Comparison of ENCODE assay signal across 8 mouse cellular contexts in the genomic region with DNA sequence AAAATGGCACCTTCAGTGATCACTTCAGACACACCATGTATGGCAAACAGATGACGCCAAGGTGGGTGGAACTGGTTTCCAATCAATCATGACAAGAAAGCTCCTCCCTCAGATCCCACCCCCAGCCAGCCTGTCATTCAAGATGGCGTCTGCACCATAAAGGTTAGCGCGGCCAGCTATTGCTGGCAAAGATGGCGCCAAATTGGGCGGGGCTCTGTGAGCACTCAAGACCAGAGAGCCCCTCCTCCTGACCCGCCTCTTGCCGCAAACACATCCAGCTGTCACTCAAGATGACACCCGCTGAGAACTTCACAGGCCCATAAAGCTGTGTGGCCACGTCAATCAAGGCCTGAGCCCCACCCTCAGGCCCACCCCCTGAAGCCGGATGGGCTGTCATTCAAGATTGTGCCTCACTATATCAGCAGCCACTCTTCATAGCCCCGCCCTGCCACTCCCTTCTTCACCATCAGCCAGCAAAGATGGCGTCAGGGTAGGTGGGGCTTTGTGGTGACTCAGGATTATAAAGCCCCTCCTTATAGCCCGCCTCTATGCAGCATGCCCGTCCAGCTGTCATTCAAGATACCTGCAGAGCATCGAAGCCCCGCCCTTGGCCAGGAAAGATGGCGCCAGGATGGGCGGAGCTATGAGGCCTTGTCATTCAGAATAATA. TPM values are rescaled to one million over a fixed set of nuclear protein-coding genes. Genes with fewer than 3 reads are reported as not detected.
A peak's percentile ranks its signal among the peaks of the same experiment; 100 is the strongest.
DNase-seq lines count a peak whose midpoint lies in the region; ATAC-seq and TF ChIP-seq lines count a peak whose summit lies in the region.

No protein-coding gene starts in this region.

- H3K36me3 ChIP-seq in ES-E14 (ENCODE audit: control insufficient read depth, insufficient read depth, low read length, poor library complexity, severe bottlenecking) = no peaks in the 10 kb centered on the region
- H3K36me3 ChIP-seq in forebrain, embryonic 11.5 days (ENCODE audit: control insufficient read depth, insufficient read depth, low read length) = no peaks in the 10 kb centered on the region
- H3K36me3 ChIP-seq in heart, embryonic 14.5 days (ENCODE audit: control insufficient read depth, insufficient read depth, low read length) = peaks cover 30% of the 10 kb centered on the region
- H3K36me3 ChIP-seq in liver, adult 2 months (ENCODE audit: control insufficient read depth, insufficient read depth, low read length) = no peaks in the 10 kb centered on the region
- H3K36me3 ChIP-seq in neural tube, embryonic 13.5 days = peaks cover 18% of the 10 kb centered on the region

- H3K79me2 ChIP-seq in liver, adult 2 months (ENCODE audit: control insufficient read depth, insufficient read depth, low read length) = no peaks in the 10 kb centered on the region

- no peaks in the 10 kb centered on the region; the same call in 1 of the 2 replicates for H3K9me3 ChIP-seq in ES-E14 (ENCODE audit: control insufficient read depth, insufficient read depth, low read depth, low read length)
- peaks cover 23% of the 10 kb centered on the region for H3K9me3 ChIP-seq in forebrain, embryonic 11.5 days (ENCODE audit: control insufficient read depth, low read length)
- H3K9me3 ChIP-seq in heart, embryonic 14.5 days (ENCODE audit: control insufficient read depth, low read length) = peaks cover 28% of the 10 kb centered on the region
- peaks cover 27% of the 10 kb centered on the region; the same call in 1 of the 2 replicates for H3K9me3 ChIP-seq in neural tube, embryonic 13.5 days

- 47% methylated on average over 19 of the region's 19 CpGs for WGBS in forebrain, embryonic 11.5 days
- 47% methylated on average over 19 of the region's 19 CpGs for WGBS in heart, embryonic 14.5 days
- 55% methylated on average over 19 of the region's 19 CpGs for WGBS in liver, adult 2 months
- WGBS in neural tube, embryonic 13.5 days = 54% methylated on average over 19 of the region's 19 CpGs

- H3K27me3 ChIP-seq in forebrain, embryonic 11.5 days (ENCODE audit: control insufficient read depth, insufficient read depth, low read length) = no peaks in the 10 kb centered on the region
- no peaks in the 10 kb centered on the region for H3K27me3 ChIP-seq in heart, embryonic 14.5 days (ENCODE audit: control insufficient read depth, insufficient read depth, low read length)
- H3K27me3 ChIP-seq in liver, adult 2 months (ENCODE audit: control insufficient read depth, insufficient read depth, low read length) = peaks cover 3% of the 10 kb centered on the region; the same call in 1 of the 2 replicates
- no peaks in the 10 kb centered on the region for H3K27me3 ChIP-seq in neural tube, embryonic 13.5 days

- in situ Hi-C loops in ES-E14 (cut with MboI; ENCODE audit: low sequenced_read_pairs in 2 of 2, unreplicated experiment in 2 of 2) = loop anchor here (10.0 to 25.0 kb wide), 2 partner anchors 141 to 144 kb away; no protein-coding TSS in a partner anchor

- TF ChIP-seq CTCF in liver, adult 2 months (IDR thresholded peaks at IDR 0.05; ENCODE audit: low read depth, low read length) = no peak

- peak overlapping the region; percentile 57; the same call in 1 of the 2 replicates for H3K9ac ChIP-seq in ES-E14 (ENCODE audit: insufficient read depth, low read depth, low read length, poor library complexity, severe bottlenecking)
- peak overlapping the region; percentile 35; the same call in 1 of the 2 replicates for H3K9ac ChIP-seq in forebrain, embryonic 11.5 days (ENCODE audit: low read length)
- 0 out of 2 replicates have a peak overlapping the region, but pooled peaks have one; percentile 35 for H3K9ac ChIP-seq in heart, embryonic 14.5 days (ENCODE audit: low read length)
- no peak overlapping the region for H3K9ac ChIP-seq in liver, adult 2 months (ENCODE audit: low read depth, low read length)
- H3K9ac ChIP-seq in neural tube, embryonic 13.5 days = 0 out of 2 replicates have a peak overlapping the region, but pooled peaks have one; percentile 52

- H3K4me2 ChIP-seq in forebrain, embryonic 11.5 days (ENCODE audit: low read depth, low read length, severe bottlenecking) = peak overlapping the region; percentile 46; the same call in 1 of the 2 replicates
- peak overlapping the region; percentile 61 for H3K4me2 ChIP-seq in heart, embryonic 14.5 days (ENCODE audit: low read length)
- H3K4me2 ChIP-seq in neural tube, embryonic 13.5 days = peak overlapping the region; percentile 55

- peak; percentile 89 for DNase-seq in ES-E14 (ENCODE audit: low read depth, low spot score)
- DNase-seq in c-Kit-positive CD71-negative TER-119-negative erythroid progenitor cells, embryonic 14.5 days (ENCODE audit: low read depth) = peak; percentile 75
- DNase-seq in forebrain, embryonic 11.5 days (ENCODE audit: low spot score) = peak; percentile 93
- DNase-seq in kidney, postnatal 10 days = peak; percentile 94
- DNase-seq in liver, adult 2 months (ENCODE audit: extremely low read depth, low read depth, low spot score) = peak; percentile 97
- peak; percentile 91 for DNase-seq in urinary bladder, postnatal 14 days (ENCODE audit: low spot score)

- peak overlapping the region; percentile 91 for H3K27ac ChIP-seq in ES-E14 (ENCODE audit: insufficient read depth, low read depth, low read length, poor library complexity, severe bottlenecking)
- H3K27ac ChIP-seq in forebrain, embryonic 11.5 days (ENCODE audit: low read depth, low read length) = peak overlapping the region; percentile 94; the same call in 1 of the 2 replicates
- peak overlapping the region; percentile 91 to 99 for H3K27ac ChIP-seq in heart, embryonic 14.5 days (replicated peaks in 1 of 2; ENCODE audit: control insufficient read depth in 1 of 2, insufficient read depth in 1 of 2, low read depth in 2 of 2, low read length in 2 of 2)
- H3K27ac ChIP-seq in liver, adult 2 months (replicated peaks; ENCODE audit: insufficient read depth, low read depth, low read length) = peak overlapping the region; percentile 93
- H3K27ac ChIP-seq in neural tube, embryonic 13.5 days (replicated peaks) = peak overlapping the region; percentile 97

- no peaks in the 10 kb centered on the region for H3K4me1 ChIP-seq in ES-E14 (ENCODE audit: control insufficient read depth in 2 of 2, insufficient read depth in 2 of 2, low read length in 2 of 2, poor library complexity in 1 of 2)
- no peaks in the 10 kb centered on the region for H3K4me1 ChIP-seq in forebrain, embryonic 11.5 days (replicated peaks; ENCODE audit: control insufficient read depth, insufficient read depth, low read length)
- H3K4me1 ChIP-seq in heart, embryonic 14.5 days (ENCODE audit: control insufficient read depth in 2 of 2, insufficient read depth in 2 of 2, low read length in 2 of 2) = no peaks in the 10 kb centered on the region
- no peaks in the 10 kb centered on the region for H3K4me1 ChIP-seq in liver, adult 2 months (ENCODE audit: control insufficient read depth, insufficient read depth, low read length)
- H3K4me1 ChIP-seq in neural tube, embryonic 13.5 days (replicated peaks) = peaks cover 6% of the 10 kb centered on the region; the same call in 1 of the 2 replicates

- peak overlapping the region; percentile 63 to 79 for H3K4me3 ChIP-seq in ES-E14 (ENCODE audit: insufficient read depth in 1 of 2, low read depth in 1 of 2, low read length in 2 of 2, poor library complexity in 1 of 2, severe bottlenecking in 1 of 2)
- peak overlapping the region; percentile 42 for H3K4me3 ChIP-seq in forebrain, embryonic 11.5 days (ENCODE audit: low read depth, low read length)
- H3K4me3 ChIP-seq in heart, embryonic 14.5 days (ENCODE audit: control insufficient read depth in 1 of 2, insufficient read depth in 1 of 2, low read depth in 1 of 2, low read length in 2 of 2) = peak overlapping the region; percentile 63 to 66
- H3K4me3 ChIP-seq in liver, adult 2 months (ENCODE audit: insufficient read depth, low read depth, low read length) = no peak overlapping the region
- peak overlapping the region; percentile 56 for H3K4me3 ChIP-seq in neural tube, embryonic 13.5 days

- ATAC-seq in forebrain, embryonic 11.5 days (replicated peaks; ENCODE audit: low FRiP score) = peak; percentile 86
- peak; percentile 84 for ATAC-seq in heart, embryonic 14.5 days (ENCODE audit: insufficient number of reproducible peaks, insufficient read depth, low FRiP score, low read depth)
- peak; percentile 82 for ATAC-seq in neural tube, embryonic 13.5 days (ENCODE audit: low read depth)

- no peak for TF ChIP-seq POLR2A in liver, adult 2 months (IDR thresholded peaks at IDR 0.05; ENCODE audit: extremely low read depth, insufficient read depth, low read length)

TF ChIP-seq in ES-E14, 5 proteins besides CTCF, POLR2A, EP300 and RAD21:
- TF ChIP-seq MAFK (IDR thresholded peaks at IDR 0.05; ENCODE audit: insufficient read depth, low read depth, low read length) (0 out of 2 replicates have a peak, but pooled peaks have one; percentile 31), CHD2 (IDR thresholded peaks at IDR 0.05; ENCODE audit: low read depth, low read length) (no peak)

RNA-seq across cellular contexts. Expression of gene Peg3, which starts 1.8 kb away (rescaled TPM):
- 27.4 and 80.4 TPM in 2 replicates for total RNA-seq in ES-E14 (2012; rRNA removed)
- polyA plus RNA-seq in forebrain, embryonic 11.5 days (2014; fragmentation: Nextera tagmentation; extraction: Ambion mirVana) = 100 and 104 TPM in 2 replicates
- 119 and 120 TPM in 2 replicates for polyA plus RNA-seq in heart, embryonic 14.5 days (2014; fragmentation: Nextera tagmentation; extraction: Ambion mirVana)
- 3.8 and 4.2 TPM in 2 replicates for total RNA-seq in liver, adult 2 months (2014; rRNA removed)
- 1.00 and 1.7 TPM in 2 replicates for polyA plus RNA-seq in liver, adult 2 months (2012; rRNA removed)
- 65.2 and 87.1 TPM in 2 replicates for polyA plus RNA-seq in neural tube, embryonic 13.5 days (2015; fragmentation: Nextera tagmentation; extraction: Ambion mirVana)

RNA-seq across cellular contexts. Expression of gene Usp29, which starts 2.0 kb away (rescaled TPM):
- total RNA-seq in ES-E14 (2012; rRNA removed) = 2.5 and 4.5 TPM in 2 replicates
- 13.3 and 14.4 TPM in 2 replicates for polyA plus RNA-seq in forebrain, embryonic 11.5 days (2014; fragmentation: Nextera tagmentation; extraction: Ambion mirVana)
- polyA plus RNA-seq in heart, embryonic 14.5 days (2014; fragmentation: Nextera tagmentation; extraction: Ambion mirVana) = 7.7 and 8.7 TPM in 2 replicates
- total RNA-seq in liver, adult 2 months (2014; rRNA removed) = under 0.01 and 0.09 TPM in 2 replicates
- not detected in 2 replicates for polyA plus RNA-seq in liver, adult 2 months (2012; rRNA removed)
- polyA plus RNA-seq in neural tube, embryonic 13.5 days (2015; fragmentation: Nextera tagmentation; extraction: Ambion mirVana) = 19.1 and 20.6 TPM in 2 replicates

RNA-seq across cellular contexts. Expression of gene Zim1, which starts 32.1 kb away (rescaled TPM):
- total RNA-seq in ES-E14 (2012; rRNA removed) = 0.95 and 1.7 TPM in 2 replicates
- 1.2 TPM in 2 replicates for polyA plus RNA-seq in forebrain, embryonic 11.5 days (2014; fragmentation: Nextera tagmentation; extraction: Ambion mirVana)
- 13.9 and 19.0 TPM in 2 replicates for polyA plus RNA-seq in heart, embryonic 14.5 days (2014; fragmentation: Nextera tagmentation; extraction: Ambion mirVana)
- total RNA-seq in liver, adult 2 months (2014; rRNA removed) = under 0.01 and 0.07 TPM in 2 replicates
- polyA plus RNA-seq in liver, adult 2 months (2012; rRNA removed) = 0.01 TPM in 1 of 2 replicates, not detected in the other
- polyA plus RNA-seq in neural tube, embryonic 13.5 days (2015; fragmentation: Nextera tagmentation; extraction: Ambion mirVana) = 2.6 and 3.0 TPM in 2 replicates

Comparison
In these comparisons a context has a peak if more than half of its experiments do, and no peak if none do; other contexts are left out.
1. RNA of gene Peg3, which starts 1.8 kb away (polyA plus RNA-seq): 119 to 120 TPM in heart, embryonic 14.5 days, 100 to 104 TPM in forebrain, embryonic 11.5 days and 65.2 to 87.1 TPM in neural tube, embryonic 13.5 days; 1.00 to 1.7 TPM in liver, adult 2 months; every median in the first group is over 10 times any median in the second.
2. Peak in every context shown above with its lines, with median percentiles within 50 percentile points of each other: DNase-seq, H3K27ac ChIP-seq, ATAC-seq and H3K4me2 ChIP-seq.